Mouse (Mus musculus) cerebellum, postnatal 14 days (tissue): ENCODE results near the gene Olfr323.

Source experiments
- DNase-seq, 2 experiments: peaks; one replicate each; pipeline ENCODE4 v3.0.0; 2021; ENCODE audit warnings: mixed read lengths in 2 of 2

The Olfr323 gene

DNA sequence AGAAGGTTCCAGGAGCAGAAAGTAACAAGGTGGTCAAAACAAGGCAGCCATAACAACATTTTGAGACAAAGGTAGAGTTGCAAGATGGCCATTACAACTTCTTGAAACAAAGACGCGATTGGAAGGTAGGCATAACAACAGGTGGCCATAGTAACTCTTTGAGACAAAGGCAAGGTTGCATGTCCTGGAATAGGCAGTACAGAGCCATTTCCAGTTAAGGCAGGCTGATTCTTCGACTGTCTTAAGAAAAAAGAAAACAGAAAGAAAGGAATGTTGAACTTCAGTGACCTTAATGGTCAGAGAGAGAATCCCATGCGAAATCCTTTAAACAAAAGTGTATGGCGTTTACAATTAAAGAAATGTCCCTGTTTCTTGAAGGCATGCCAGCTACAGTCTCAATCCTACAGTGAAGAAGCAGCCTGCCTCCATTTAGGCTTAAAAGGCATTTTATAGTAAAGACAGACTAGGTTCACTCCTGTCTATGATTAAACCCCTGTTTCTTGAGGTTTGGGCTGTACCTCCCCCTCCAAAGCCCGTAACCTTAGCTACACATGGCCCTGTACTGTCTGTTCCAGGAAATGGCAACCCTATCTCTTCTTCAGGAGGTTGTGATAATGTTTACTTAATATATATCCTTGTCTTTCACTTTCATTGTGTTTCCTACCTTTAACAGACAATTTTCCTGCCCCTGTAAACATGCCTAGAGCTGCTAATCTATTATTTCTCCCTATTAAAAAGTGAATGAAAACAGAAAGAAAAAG is 27.3 kb downstream of the Olfr323 start:
- no peak for DNase-seq

DNA sequence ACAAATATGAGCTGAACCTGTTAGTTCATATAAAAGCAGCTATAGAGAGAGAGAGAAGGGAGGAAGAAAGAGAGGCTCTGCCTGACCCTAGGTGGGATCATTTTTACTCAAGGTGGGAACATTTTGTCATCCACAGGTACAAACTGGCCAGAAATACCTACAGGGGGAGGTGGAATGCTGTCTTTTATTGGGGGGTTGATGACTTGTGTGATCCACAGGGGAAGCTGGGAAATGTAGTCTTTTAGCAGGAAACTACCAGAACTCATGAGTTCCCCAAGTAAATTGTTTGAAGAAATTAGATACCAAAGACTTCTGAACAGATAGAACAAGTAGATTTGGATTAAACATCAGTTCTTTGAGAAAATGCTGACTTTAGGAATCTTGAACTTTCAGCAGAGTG is 28.2 kb downstream of the Olfr323 start:
- no peak for DNase-seq

DNA sequence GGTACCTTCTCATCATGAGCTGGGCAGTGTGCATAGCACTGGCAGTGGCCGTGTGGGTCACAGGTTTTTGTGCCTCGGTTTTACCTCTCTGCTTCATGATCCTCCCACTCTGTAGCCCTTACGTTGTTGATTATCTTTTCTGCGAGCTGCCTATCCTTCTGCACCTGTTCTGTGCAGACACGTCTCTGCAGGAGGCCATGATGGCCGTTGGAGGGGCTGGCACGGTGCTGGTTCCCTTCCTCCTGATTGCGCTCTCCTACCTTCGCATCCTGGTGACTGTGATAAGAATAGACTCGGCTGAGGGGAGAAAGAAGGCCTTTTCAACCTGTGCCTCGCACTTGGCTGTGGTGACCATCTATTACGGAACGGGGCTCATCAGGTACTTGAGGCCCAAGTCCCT is 32.5 kb downstream of the Olfr323 start:
- DNase-seq, result no peak

DNA sequence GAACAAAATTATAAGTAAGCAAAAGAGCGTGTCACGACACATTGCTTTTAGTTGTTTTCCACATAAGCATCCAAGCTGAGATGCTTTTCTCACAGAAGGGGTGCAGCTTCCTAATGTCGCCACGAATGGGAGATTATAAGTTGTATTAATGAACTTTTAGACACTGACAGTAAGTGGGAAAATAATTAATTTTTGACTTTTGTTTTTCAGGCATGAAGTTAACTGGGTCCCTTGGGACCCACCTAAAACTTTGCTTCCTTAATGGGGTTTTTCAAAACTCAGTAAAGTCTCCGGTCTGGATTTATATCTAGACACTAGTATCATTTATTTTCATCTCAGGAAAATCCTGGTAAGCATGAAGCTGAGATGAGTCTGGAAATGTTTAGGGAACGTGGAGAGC is 35.5 kb downstream of the Olfr323 start, which contains the start of gene Olfr324:
TSS of gene Olfr324 (plus strand) at position 301 of the 400 bp plus-strand sequence.
- no peak for DNase-seq

DNA sequence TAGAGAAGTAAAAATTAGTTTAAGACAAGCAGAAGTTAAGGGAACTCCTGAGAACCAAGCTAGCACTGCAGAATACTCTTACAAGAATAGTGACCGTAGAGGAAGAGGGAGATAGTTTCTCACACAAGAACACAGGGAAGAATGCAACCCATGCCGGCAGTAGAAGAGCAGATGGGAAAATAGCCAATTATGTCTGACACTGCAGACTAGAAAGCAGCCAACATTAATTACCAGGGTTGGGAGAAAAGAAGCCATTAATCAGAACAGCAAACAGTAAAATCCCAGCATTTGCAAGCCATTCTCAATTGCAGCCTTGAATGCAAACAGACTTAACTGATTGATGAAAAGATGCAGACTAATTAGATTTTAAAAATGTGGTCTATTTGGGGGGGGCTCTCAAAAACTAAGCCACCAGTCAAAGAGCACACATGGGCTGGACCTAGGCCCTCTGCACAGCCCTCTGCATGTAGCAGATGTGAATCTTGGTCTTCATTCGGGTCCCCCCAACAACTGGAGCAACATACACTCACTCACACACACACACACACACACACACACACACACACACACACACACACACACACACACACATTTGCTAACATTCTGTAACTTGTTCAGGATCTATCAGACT is 41.6 kb downstream of the Olfr323 start:
- no peak for DNase-seq

DNA sequence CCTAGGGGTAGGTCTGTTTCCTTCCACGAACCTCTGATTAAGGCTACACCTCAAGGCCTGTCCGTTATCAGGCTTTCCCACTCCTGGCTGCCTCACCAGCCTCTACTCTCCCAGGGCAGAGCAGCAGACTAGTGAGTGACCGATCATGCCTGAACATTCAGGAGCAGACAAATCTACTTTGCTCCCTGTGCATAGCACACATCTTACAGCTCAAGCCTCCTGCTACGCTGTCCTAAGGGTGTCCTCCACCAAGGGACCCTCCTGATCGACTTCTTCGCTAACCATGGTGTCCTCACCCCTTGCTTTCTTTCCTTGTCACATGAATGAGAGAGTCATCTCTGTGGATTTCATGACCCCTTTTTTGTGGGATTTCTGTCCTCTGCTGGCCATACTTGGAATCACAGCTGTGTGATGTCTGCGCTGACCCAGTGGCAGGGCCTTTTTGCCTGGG is 42.4 kb downstream of the Olfr323 start:
- peak; percentile 65 to 77 for DNase-seq

DNA sequence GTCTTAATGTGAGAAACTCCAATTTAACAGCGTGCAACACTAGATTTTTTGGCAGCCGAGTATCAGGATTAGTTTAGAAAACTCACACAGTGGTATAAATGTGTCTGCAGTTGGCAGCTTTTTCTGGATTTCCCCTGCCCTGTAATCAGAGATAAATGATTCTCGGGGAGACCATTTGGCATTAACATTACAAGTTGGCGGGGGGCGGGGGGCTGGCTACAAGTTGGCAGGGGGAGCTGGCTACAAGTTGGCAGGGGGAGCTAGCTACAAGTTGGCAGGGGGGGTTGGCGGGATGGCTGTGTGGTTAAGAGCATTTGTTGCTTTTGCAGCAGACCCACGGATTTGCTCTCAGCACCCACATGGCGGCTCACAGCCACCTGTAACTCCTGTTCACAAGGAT is 51.7 kb downstream of the Olfr323 start:
- DNase-seq, result peak; percentile 6 to 21

DNA sequence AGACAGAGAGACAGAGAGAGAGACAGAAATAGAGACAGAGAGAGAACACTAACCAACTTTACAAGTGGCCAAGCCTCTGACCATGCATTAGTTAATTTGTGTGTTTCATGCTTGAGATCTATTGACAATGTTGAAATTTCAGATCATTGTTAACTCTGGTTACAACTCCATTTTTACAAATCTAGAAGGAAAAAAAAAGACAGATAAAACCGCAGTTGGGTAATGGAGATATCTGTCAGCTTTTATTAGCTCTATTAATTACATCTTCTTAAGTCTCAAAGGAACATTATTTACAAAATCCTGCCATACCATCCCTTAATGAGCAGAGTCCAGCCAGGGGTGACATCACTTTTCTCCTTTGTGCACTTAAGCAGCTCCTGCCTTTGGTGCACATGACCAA is 52.9 kb downstream of the Olfr323 start, which contains the start of gene Olfr325:
TSS of gene Olfr325 (plus strand) at position 301 of the 400 bp plus-strand sequence.
- DNase-seq, result no peak
